Mouse (Mus musculus) C2C12 (cell line): ENCODE results near the gene Ddx39.

Experiments used
- CEBPB ChIP-seq: IDR thresholded peaks from one replicate; pipeline ENCODE4 v1.6.1; 2011; ENCODE audit warnings: low read depth, mild to moderate bottlenecking, control low read depth, moderate library complexity
- CTCF ChIP-seq: IDR thresholded peaks from one replicate; pipeline ENCODE4 v1.5.1; 2011; ENCODE audit not compliant: control insufficient read depth, insufficient read depth, insufficient read length
- MYOG ChIP-seq: IDR thresholded peaks from one replicate; pipeline ENCODE4 v1.6.1; 2011; ENCODE audit not compliant: control insufficient read depth, insufficient read length; ENCODE audit errors: extremely low read depth
- USF1 ChIP-seq: IDR thresholded peaks from one replicate; pipeline ENCODE4 v1.6.1; 2011; ENCODE audit warnings: low read depth, mild to moderate bottlenecking, control low read depth, moderate library complexity

DNA sequence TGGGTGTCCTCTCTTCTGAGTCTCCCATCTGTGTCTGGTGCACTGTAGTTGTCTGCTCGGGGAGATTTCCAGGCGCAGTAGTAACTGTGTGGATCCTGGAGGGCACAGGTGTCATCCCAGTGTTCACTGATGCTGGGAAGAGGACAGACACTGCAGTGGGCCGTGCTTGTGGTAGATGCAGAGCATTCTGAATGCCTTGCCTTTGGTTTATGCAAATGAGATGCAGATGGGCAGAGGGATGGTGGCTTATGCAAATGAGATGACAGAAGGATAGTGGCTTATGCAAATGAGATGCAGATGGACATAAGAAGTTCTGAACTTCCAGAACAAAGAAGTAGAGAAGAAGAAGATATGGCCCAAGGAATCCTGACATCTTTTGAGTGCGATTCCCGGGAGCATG lies 16.9 kb downstream of the Ddx39 start:
- TF ChIP-seq CEBPB = no peak
- no peak for TF ChIP-seq USF1
- TF ChIP-seq CTCF = no peak
- TF ChIP-seq MYOG = no peak
